Mouse (Mus musculus): ENCODE measurements at regions not wholly inside any gene's neighbourhood (a gene's known extent, or its start where the extent isn't known, plus 50 kb on each side); places are given as distances from the start of the nearest gene placed in this dataset.

GRCm38 (mm10) chr12:117451441-117451840 lies 64.8 kb upstream of the Rapgef5 start:
- TF ChIP-seq POLR2A (IDR thresholded peaks at IDR 0.05; ENCODE audit: low read depth, low read length) (no peak), CTCF (IDR thresholded peaks at IDR 0.05; ENCODE audit: extremely low read depth, insufficient read depth, insufficient read length, insufficient replicate concordance) (peak; percentile 4; the same call in 1 of the 2 replicates)
- H3K4me1 ChIP-seq (ENCODE audit: control insufficient read depth, insufficient read depth, insufficient read length), result no peaks in the 10 kb centered on the region; the same call in 1 of the 2 replicates
- no peaks in the 10 kb centered on the region for H3K36me3 ChIP-seq (ENCODE audit: control insufficient read depth, insufficient read depth, low read length)
- 71% methylated on average over 4 of the region's 4 CpGs for WGBS
- peak; percentile 5 to 24 for DNase-seq (ENCODE audit: low read depth in 1 of 2, low spot score in 2 of 2)
- no peaks in the 10 kb centered on the region for H3K27me3 ChIP-seq (ENCODE audit: control insufficient read depth, insufficient read depth, low read length)
- no peak overlapping the region for H3K4me3 ChIP-seq (ENCODE audit: extremely low read depth, insufficient read depth, insufficient read length)
- no peak overlapping the region for H3K27ac ChIP-seq (ENCODE audit: insufficient read depth, low read length)

- DNase-seq (ENCODE audit: low read depth in 1 of 2, low spot score in 2 of 2), result no peak
- no peak overlapping the region for H3K4me3 ChIP-seq (ENCODE audit: extremely low read depth, insufficient read depth, insufficient read length)
These were observed 60.5 kb upstream of the Rapgef5 start for GRCm38 (mm10) chr12:117455800-117456199.

GRCm38 (mm10) chr12:117458132-117459070 lies 57.9 kb upstream of the Rapgef5 start:
- H3K4me3 ChIP-seq (ENCODE audit: extremely low read depth, insufficient read depth, insufficient read length), result no peak overlapping the region
- TF ChIP-seq POLR2A (IDR thresholded peaks at IDR 0.05; ENCODE audit: low read depth, low read length), result no peak
- no peaks in the 10 kb centered on the region for H3K27me3 ChIP-seq (ENCODE audit: control insufficient read depth, insufficient read depth, low read length)
- no peaks in the 10 kb centered on the region for H3K36me3 ChIP-seq (ENCODE audit: control insufficient read depth, insufficient read depth, low read length)
- no peak for DNase-seq (ENCODE audit: low read depth in 1 of 2, low spot score in 2 of 2)
- no peak overlapping the region for H3K27ac ChIP-seq (ENCODE audit: insufficient read depth, low read length)
- H3K4me1 ChIP-seq (ENCODE audit: control insufficient read depth, insufficient read depth, insufficient read length), result no peaks in the 10 kb centered on the region
- 50% methylated on average over 9 of the region's 9 CpGs for WGBS

More at GRCm38 (mm10) chr12:117455800-117456199, 60.5 kb upstream of the Rapgef5 start:
- no peaks in the 10 kb centered on the region for H3K27me3 ChIP-seq (ENCODE audit: control insufficient read depth, insufficient read depth, low read length)
- no peaks in the 10 kb centered on the region for H3K4me1 ChIP-seq (ENCODE audit: control insufficient read depth, insufficient read depth, insufficient read length)
- no peak overlapping the region for H3K27ac ChIP-seq (ENCODE audit: insufficient read depth, low read length)
- TF ChIP-seq CTCF (IDR thresholded peaks at IDR 0.05; ENCODE audit: extremely low read depth, insufficient read depth, insufficient read length, insufficient replicate concordance) (no peak), POLR2A (IDR thresholded peaks at IDR 0.05; ENCODE audit: low read depth, low read length) (no peak)
- 82% methylated on average over 7 of the region's 7 CpGs for WGBS
- H3K36me3 ChIP-seq (ENCODE audit: control insufficient read depth, insufficient read depth, low read length), result no peaks in the 10 kb centered on the region

- TF ChIP-seq POLR2A (IDR thresholded peaks at IDR 0.05; ENCODE audit: low read depth, low read length) (no peak), CTCF (IDR thresholded peaks at IDR 0.05; ENCODE audit: extremely low read depth, insufficient read depth, insufficient read length, insufficient replicate concordance) (no peak)
- DNase-seq (ENCODE audit: low read depth in 1 of 2, low spot score in 2 of 2), result no peak
- WGBS, result 87% methylated on average over 4 of the region's 4 CpGs
- Histone ChIP-seq H3K27ac (ENCODE audit: insufficient read depth, low read length) (no peak overlapping the region), H3K36me3 (ENCODE audit: control insufficient read depth, insufficient read depth, low read length) (no peaks in the 10 kb centered on the region), H3K27me3 (ENCODE audit: control insufficient read depth, insufficient read depth, low read length) (no peaks in the 10 kb centered on the region), H3K4me1 (ENCODE audit: control insufficient read depth, insufficient read depth, insufficient read length) (no peaks in the 10 kb centered on the region), H3K4me3 (ENCODE audit: extremely low read depth, insufficient read depth, insufficient read length) (no peak overlapping the region)
These were observed 56.7 kb upstream of the Rapgef5 start for GRCm38 (mm10) chr12:117459541-117459940.

GRCm38 (mm10) chr12:117465206-117465605 lies 51.1 kb upstream of the Rapgef5 start:
- no peak overlapping the region for H3K4me3 ChIP-seq (ENCODE audit: extremely low read depth, insufficient read depth, insufficient read length)
- no peaks in the 10 kb centered on the region for H3K36me3 ChIP-seq (ENCODE audit: control insufficient read depth, insufficient read depth, low read length)
- H3K27ac ChIP-seq (ENCODE audit: insufficient read depth, low read length), result no peak overlapping the region
- WGBS, result 86% methylated on average over 3 of the region's 3 CpGs
- H3K27me3 ChIP-seq (ENCODE audit: control insufficient read depth, insufficient read depth, low read length), result no peaks in the 10 kb centered on the region
- no peaks in the 10 kb centered on the region for H3K4me1 ChIP-seq (ENCODE audit: control insufficient read depth, insufficient read depth, insufficient read length)
- DNase-seq (ENCODE audit: low read depth in 1 of 2, low spot score in 2 of 2), result no peak
- TF ChIP-seq CTCF (IDR thresholded peaks at IDR 0.05; ENCODE audit: extremely low read depth, insufficient read depth, insufficient read length, insufficient replicate concordance) (no peak), POLR2A (IDR thresholded peaks at IDR 0.05; ENCODE audit: low read depth, low read length) (no peak)

- DNase-seq (ENCODE audit: low read depth in 1 of 2, low spot score in 2 of 2), result no peak
- H3K27ac ChIP-seq (ENCODE audit: insufficient read depth, low read length), result no peak overlapping the region
- H3K36me3 ChIP-seq (ENCODE audit: control insufficient read depth, insufficient read depth, low read length), result no peaks in the 10 kb centered on the region
- 52% methylated on average over 7 of the region's 7 CpGs for WGBS
- H3K4me3 ChIP-seq (ENCODE audit: extremely low read depth, insufficient read depth, insufficient read length), result no peak overlapping the region
- no peaks in the 10 kb centered on the region for H3K27me3 ChIP-seq (ENCODE audit: control insufficient read depth, insufficient read depth, low read length)
- H3K4me1 ChIP-seq (ENCODE audit: control insufficient read depth, insufficient read depth, insufficient read length), result no peaks in the 10 kb centered on the region
- TF ChIP-seq POLR2A (IDR thresholded peaks at IDR 0.05; ENCODE audit: low read depth, low read length), result no peak
- no peak for TF ChIP-seq CTCF (IDR thresholded peaks at IDR 0.05; ENCODE audit: extremely low read depth, insufficient read depth, insufficient read length, insufficient replicate concordance)
These were observed 50.3 kb upstream of the Rapgef5 start for GRCm38 (mm10) chr12:117465998-117466397.
